Mouse (Mus musculus) left cerebral cortex, postnatal 36 days (tissue): ENCODE measurements at regions not wholly inside any gene's neighbourhood (a gene's known extent, or its start where the extent isn't known, plus 50 kb on each side); places are given as distances from the start of the nearest gene placed in this dataset.
A peak's percentile ranks its signal among the peaks of the same experiment; 100 is the strongest.

Source experiments
- DNase-seq, 2 experiments: peaks; one replicate each; pipeline ENCODE4 v3.0.0; 2021 to 2022; ENCODE audit warnings: low spot score in 2 of 2, mixed read lengths in 1 of 2
- intact Hi-C: fragments of 180-260 bp; cut with DNase I; formaldehyde crosslinking; loops from one replicate; pipeline ENCODE4 v1.15.1; 2025

GRCm38 (mm10) chr11:55712350-55712749 is 104.4 kb upstream of the Glra1 start:
- DNase-seq, result no peak
- intact Hi-C loops, result no loop called here

- intact Hi-C loops, result no loop called here
- DNase-seq, result peak; percentile 10 to 17
Observed at GRCm38 (mm10) chr11:55707467-55707866, 99.5 kb upstream of the Glra1 start.

GRCm38 (mm10) chr11:55701921-55702320 is 93.9 kb upstream of the Glra1 start:
- DNase-seq, result no peak
- intact Hi-C loops, result no loop called here

- intact Hi-C loops, result no loop called here
- DNase-seq, result no peak
Observed at GRCm38 (mm10) chr11:55685031-55685519, 77.1 kb upstream of the Glra1 start.

- intact Hi-C loops, result no loop called here
- DNase-seq, result no peak
Observed at GRCm38 (mm10) chr11:55682351-55682961, 74.5 kb upstream of the Glra1 start.

GRCm38 (mm10) chr11:55681226-55681980 is 73.4 kb upstream of the Glra1 start:
- DNase-seq, result no peak
- intact Hi-C loops, result no loop called here

- DNase-seq, result no peak
- intact Hi-C loops, result no loop called here
Observed at GRCm38 (mm10) chr11:55663108-55663507, 55.1 kb upstream of the Glra1 start.

GRCm38 (mm10) chr11:55662283-55662682 is 54.3 kb upstream of the Glra1 start:
- intact Hi-C loops, result no loop called here
- DNase-seq, result no peak
